Mouse (Mus musculus): ENCODE measurements at regions not wholly inside any gene's neighbourhood (a gene's known extent, or its start where the extent isn't known, plus 50 kb on each side); places are given as distances from the start of the nearest gene placed in this dataset.

DNA sequence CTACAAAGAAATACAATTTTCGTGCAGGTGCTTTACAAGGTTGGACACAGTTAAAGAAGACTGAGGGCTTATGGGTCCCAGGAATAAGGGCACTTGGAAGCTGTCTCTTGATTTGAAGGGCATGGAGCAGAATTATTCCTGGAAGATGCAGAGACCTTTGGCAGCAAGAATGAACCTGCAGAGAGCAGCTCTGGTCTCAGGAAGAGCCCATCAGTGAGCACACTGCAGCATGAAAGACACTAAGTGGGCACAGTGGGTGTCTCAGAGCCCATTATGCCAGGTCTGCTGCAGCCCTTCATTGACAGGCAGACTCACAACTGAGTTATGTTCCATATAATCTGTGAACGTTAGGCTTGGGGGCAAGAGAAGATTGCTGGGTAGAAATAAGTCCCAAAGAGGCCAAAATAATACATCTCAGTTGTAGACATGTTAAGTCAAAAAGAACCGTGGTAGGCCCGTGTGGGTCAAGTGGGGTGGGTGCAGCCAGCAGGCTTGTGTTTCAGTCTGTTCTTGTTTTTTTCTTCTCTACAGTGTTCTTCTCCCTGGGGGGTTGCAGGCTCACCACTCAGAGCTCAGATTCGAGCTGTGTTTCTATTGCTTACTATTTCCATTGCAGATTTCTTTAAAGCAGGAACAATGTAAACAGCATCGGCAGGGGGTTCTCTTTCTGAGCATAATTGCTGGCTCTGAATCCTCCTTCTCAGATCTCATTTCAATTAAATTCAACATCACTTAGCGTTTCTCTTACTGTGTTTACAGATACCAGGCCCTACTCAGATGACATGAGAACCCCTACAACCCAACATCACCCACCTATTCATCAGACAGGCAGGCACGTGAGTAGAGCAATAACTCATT is 347.1 kb downstream of the Med10 start:
- no peak for ATAC-seq
- Histone ChIP-seq H3K4me2 (no peak overlapping the region), H3K4me3 (no peak overlapping the region), H3K4me1 (no peaks in the 10 kb centered on the region), H3K9ac (no peak overlapping the region), H3K27me3 (replicated peaks) (no peaks in the 10 kb centered on the region), H3K36me3 (no peaks in the 10 kb centered on the region), H3K27ac (no peak overlapping the region), H3K9me3 (replicated peaks) (no peaks in the 10 kb centered on the region)
- 39% methylated on average over 8 of the region's 8 CpGs for WGBS (ENCODE audit: insufficient replicate concordance)

DNA sequence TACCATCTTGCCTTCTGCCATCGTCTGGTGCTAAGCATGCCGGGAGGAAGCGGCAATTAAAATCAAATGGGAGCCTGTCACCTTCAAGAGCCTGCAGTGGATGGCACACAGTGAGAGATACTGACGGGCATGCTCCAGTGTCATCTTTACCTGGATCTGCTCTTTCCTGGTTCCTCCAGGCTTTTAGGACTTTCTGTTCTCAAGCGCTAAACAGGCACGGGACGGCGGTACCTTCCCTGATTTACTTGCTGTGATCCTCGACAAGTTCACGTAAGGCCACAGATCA is 347.6 kb downstream of the Med10 start:
- 54% methylated on average over 10 of the region's 10 CpGs for WGBS (ENCODE audit: insufficient replicate concordance)
- Histone ChIP-seq H3K27me3 (replicated peaks) (no peaks in the 10 kb centered on the region), H3K4me3 (no peak overlapping the region), H3K9me3 (replicated peaks) (no peaks in the 10 kb centered on the region), H3K27ac (no peak overlapping the region), H3K36me3 (no peaks in the 10 kb centered on the region), H3K4me1 (no peaks in the 10 kb centered on the region), H3K9ac (no peak overlapping the region), H3K4me2 (no peak overlapping the region)
- no peak for ATAC-seq

DNA sequence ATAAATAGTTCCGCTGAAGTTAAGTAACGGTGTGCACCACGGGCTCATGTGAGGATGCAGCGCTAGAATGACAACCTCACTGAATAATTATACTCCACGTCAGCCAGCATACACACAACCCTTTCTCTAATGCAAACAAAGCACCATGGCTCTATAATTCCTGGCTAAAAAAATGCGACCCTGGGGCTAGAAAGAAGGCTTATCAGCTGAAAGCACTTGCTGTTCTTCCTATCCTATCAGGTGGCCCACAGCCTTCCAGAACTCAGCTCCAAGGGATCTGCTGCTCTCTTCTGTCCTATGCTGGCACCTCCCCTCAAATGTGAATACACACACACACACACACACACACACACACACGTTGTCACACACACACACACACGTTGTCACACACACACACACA is 350.9 kb downstream of the Med10 start:
- Histone ChIP-seq H3K9ac (no peak overlapping the region), H3K4me3 (no peak overlapping the region), H3K4me1 (no peaks in the 10 kb centered on the region), H3K36me3 (no peaks in the 10 kb centered on the region), H3K27ac (no peak overlapping the region), H3K4me2 (no peak overlapping the region), H3K27me3 (replicated peaks) (no peaks in the 10 kb centered on the region), H3K9me3 (replicated peaks) (no peaks in the 10 kb centered on the region)
- 53% methylated on average over 8 of the region's 8 CpGs for WGBS (ENCODE audit: insufficient replicate concordance)
- ATAC-seq = no peak

DNA sequence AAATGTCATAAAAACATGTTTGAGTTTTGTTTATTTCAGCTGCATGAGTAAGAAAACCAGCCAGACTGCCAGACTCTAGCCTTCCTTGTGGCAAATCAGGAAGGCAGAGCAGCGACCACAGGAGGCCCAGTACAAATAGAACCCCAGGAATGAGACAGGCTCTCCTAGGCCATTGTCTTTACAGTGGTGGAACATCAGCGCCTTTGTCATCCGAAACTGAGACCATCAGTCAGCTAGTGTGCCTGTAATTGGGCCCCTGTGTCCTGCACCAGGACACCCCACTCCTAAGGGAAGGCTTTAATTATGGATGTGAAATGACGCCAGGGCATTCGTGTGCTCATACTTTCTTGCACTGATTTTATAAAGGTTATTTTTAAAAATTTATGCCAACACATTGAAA is 353.4 kb downstream of the Med10 start:
- ATAC-seq = no peak
- Histone ChIP-seq H3K9ac (no peak overlapping the region), H3K4me2 (no peak overlapping the region), H3K36me3 (no peaks in the 10 kb centered on the region), H3K4me3 (no peak overlapping the region), H3K4me1 (no peaks in the 10 kb centered on the region), H3K27me3 (replicated peaks) (no peaks in the 10 kb centered on the region), H3K27ac (no peak overlapping the region), H3K9me3 (replicated peaks) (no peaks in the 10 kb centered on the region)
- WGBS (ENCODE audit: insufficient replicate concordance) = 74% methylated on average over 5 of the region's 5 CpGs

DNA sequence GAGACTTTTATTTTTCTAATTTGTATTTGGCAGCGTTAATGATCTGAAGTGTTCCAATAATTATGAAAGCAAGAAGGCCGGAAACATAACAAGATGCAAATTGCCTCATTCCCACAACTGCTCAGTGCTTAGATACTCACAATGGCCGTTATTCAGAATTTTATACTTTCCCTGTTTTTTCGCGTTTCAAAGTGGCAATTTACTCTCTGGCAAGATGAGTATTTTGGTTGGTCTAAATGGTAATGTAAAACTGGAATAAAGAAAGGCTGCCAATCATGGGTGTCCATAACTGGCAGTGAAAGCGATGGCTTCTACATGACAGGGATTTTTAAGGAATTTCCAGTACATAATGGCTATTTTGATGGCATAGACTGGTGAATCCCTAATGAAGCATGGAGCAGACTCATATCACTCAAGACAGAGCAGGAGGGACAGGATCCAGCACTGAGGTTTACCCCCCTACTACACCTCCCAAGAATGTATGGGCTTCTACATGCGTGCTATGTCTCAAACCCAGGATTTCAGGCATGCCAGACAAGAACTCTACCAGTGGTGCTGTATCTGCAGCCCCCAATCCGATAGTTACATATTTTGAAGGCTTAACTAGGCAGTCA is 354.9 kb downstream of the Med10 start:
- Histone ChIP-seq H3K36me3 (no peaks in the 10 kb centered on the region), H3K27me3 (replicated peaks) (no peaks in the 10 kb centered on the region), H3K4me3 (no peak overlapping the region), H3K9ac (no peak overlapping the region), H3K4me1 (no peaks in the 10 kb centered on the region), H3K4me2 (no peak overlapping the region), H3K27ac (no peak overlapping the region), H3K9me3 (replicated peaks) (no peaks in the 10 kb centered on the region)
- 70% methylated on average over 8 of the region's 8 CpGs for WGBS (ENCODE audit: insufficient replicate concordance)
- ATAC-seq = no peak

DNA sequence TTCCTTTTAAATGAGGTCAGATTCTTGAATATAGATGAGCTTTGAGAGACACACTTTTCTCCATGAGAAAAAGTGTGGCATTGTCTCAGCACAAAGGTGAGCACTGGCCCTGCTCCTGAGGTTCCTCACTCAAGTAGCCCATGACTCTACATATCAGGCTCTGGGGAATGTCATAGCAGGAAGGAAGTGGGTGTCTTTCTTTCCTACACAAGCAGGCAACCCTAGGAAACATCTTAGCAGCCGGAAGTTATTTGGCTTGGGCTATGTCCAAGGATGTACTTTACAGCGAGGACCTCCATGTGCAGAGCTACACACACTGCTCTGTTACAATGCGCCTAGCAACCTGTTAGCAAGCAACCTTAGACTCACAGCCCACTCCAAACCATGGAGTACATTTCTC is 356.9 kb downstream of the Med10 start:
- 42% methylated on average over 3 of the region's 3 CpGs for WGBS (ENCODE audit: insufficient replicate concordance)
- Histone ChIP-seq H3K9ac (no peak overlapping the region), H3K36me3 (no peaks in the 10 kb centered on the region), H3K27me3 (replicated peaks) (no peaks in the 10 kb centered on the region), H3K27ac (no peak overlapping the region), H3K4me1 (no peaks in the 10 kb centered on the region), H3K4me3 (no peak overlapping the region), H3K9me3 (replicated peaks) (no peaks in the 10 kb centered on the region), H3K4me2 (no peak overlapping the region)
- no peak for ATAC-seq

DNA sequence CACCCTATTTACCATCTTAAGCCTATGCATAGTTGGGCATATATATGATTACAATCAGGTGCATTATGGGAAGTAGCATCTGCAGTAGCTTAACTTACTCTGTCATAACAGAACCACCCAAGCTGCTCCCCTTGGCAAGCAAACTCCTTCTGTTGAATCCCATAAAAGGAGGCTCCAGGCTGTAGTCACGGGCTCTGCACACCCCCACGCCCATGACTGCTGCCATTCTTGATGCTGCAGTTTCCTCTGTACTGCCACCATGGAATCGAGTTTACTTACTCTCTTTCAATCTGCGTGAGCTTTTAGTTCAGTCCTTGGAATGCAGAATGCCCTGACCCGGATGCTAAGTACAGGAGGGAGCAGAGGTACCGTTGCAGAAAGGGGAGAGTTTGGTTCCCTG is 357.4 kb downstream of the Med10 start:
- no peaks in the 10 kb centered on the region for H3K36me3 ChIP-seq
- H3K27me3 ChIP-seq (replicated peaks) = no peaks in the 10 kb centered on the region
- H3K4me3 ChIP-seq = no peak overlapping the region
- H3K27ac ChIP-seq = no peak overlapping the region
- no peak overlapping the region for H3K4me2 ChIP-seq
- no peak overlapping the region for H3K9ac ChIP-seq
- no peaks in the 10 kb centered on the region for H3K4me1 ChIP-seq
- ATAC-seq = no peak
- H3K9me3 ChIP-seq (replicated peaks) = no peaks in the 10 kb centered on the region
- WGBS (ENCODE audit: insufficient replicate concordance) = 66% methylated on average over 6 of the region's 6 CpGs

DNA sequence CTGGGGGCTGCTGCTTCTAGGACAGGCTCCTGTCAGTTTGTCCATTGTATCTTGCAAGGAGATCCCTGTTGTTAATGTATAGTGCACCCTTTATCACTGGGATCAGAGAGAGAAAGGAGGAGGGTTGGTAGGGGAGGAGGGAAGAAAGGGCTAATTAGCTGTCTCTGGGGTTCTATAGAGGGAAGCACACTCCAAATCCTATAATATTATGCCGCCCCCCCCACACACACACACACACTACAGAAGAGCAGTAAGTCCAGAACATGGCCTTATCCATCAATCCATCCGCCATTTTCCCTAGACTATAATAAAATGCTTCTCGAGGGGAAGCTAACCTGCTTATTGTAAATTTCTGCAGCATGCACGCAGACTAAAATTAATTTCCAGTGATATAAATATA is 359.9 kb downstream of the Med10 start:
- no peak overlapping the region for H3K27ac ChIP-seq
- no peaks in the 10 kb centered on the region for H3K4me1 ChIP-seq
- H3K4me3 ChIP-seq = no peak overlapping the region
- no peaks in the 10 kb centered on the region for H3K36me3 ChIP-seq
- H3K27me3 ChIP-seq (replicated peaks) = no peaks in the 10 kb centered on the region
- WGBS (ENCODE audit: insufficient replicate concordance) = 64% methylated on average over 4 of the region's 4 CpGs
- no peak overlapping the region for H3K9ac ChIP-seq
- no peaks in the 10 kb centered on the region for H3K9me3 ChIP-seq (replicated peaks)
- H3K4me2 ChIP-seq = no peak overlapping the region
- no peak for ATAC-seq

DNA sequence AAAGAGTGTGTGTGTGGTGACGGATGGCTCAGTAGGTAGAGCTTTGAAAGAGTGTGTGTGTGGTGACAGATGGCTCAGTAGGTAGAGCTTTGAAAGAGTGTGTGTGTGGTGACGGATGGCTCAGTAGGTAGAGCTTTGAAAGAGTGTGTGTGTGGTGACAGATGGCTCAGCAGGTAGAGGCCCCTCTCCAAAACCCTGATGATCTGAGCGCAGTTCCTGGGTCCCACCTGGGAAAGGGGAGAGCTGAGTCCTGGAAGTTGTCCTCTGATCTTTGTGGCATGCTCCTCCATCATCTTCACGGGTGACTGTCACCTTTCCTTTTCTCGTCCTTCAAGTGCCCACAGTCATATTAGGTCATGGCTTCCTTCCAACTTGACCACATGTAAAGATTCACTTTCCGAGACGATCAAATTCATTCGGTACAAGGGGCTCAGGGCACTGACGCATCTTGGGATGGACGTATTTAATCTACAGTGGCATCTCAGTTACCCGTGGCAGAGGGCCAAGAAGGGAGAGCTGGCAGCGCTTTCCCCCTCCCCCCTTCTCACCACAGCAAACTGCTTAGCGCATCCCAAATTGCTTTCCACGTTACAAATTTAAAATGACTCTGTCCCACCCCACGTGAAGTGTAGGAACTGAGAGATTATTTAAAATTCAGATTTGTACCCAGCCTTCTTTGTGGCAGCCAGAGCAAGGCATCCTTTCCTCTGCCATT is 363.5 kb downstream of the Med10 start:
- Histone ChIP-seq H3K27ac (no peak overlapping the region), H3K9me3 (replicated peaks) (no peaks in the 10 kb centered on the region), H3K27me3 (replicated peaks) (no peaks in the 10 kb centered on the region), H3K9ac (no peak overlapping the region), H3K4me1 (no peaks in the 10 kb centered on the region), H3K36me3 (no peaks in the 10 kb centered on the region), H3K4me2 (no peak overlapping the region), H3K4me3 (no peak overlapping the region)
- no peak for ATAC-seq
- WGBS (ENCODE audit: insufficient replicate concordance) = 71% methylated on average over 15 of the region's 15 CpGs

DNA sequence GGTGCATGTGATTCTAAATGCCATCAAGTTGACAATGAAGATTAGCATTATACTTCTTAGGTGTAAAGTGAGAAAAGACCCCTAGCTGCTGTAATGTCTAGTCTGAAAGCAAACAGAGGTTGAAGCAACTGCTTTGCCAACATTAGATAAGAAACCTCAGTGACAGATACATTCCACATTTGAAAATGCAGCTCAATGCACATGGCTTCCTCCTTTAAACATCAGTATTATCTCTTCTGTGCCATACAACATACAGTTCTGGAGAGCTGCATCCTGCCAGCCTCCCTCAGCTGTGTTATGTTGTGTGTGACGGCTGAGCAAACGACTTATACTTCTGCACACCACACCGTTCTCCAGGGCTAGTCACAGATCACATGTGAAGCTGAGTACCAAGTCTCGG is 365.6 kb downstream of the Med10 start:
- Histone ChIP-seq H3K9me3 (replicated peaks) (no peaks in the 10 kb centered on the region), H3K27ac (no peak overlapping the region), H3K4me2 (no peak overlapping the region), H3K36me3 (no peaks in the 10 kb centered on the region), H3K9ac (no peak overlapping the region), H3K27me3 (replicated peaks) (no peaks in the 10 kb centered on the region), H3K4me1 (no peaks in the 10 kb centered on the region), H3K4me3 (no peak overlapping the region)
- WGBS (ENCODE audit: insufficient replicate concordance) = 34% methylated on average over 4 of the region's 4 CpGs
- ATAC-seq = no peak

DNA sequence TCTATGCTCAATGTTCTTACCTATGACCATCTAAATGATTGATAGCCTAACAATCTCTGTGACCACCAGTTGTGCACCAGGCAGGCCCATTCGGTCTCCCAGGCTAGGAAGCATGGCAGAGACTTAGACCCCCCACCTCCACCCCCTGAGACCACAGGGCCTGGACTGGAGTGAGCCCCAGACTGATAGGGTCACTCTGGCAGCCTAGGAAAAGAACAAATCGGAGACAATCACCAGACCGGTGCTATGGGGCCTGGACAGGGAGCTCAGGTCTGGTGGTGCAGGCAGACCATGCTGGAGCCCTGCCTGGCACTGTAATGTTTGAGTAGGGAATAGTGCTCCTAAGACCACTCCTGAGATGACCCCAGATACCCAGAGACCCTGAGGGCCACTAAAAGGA is 366.7 kb downstream of the Med10 start:
- no peaks in the 10 kb centered on the region for H3K27me3 ChIP-seq (replicated peaks)
- no peak overlapping the region for H3K4me3 ChIP-seq
- WGBS (ENCODE audit: insufficient replicate concordance) = 64% methylated on average over 3 of the region's 3 CpGs
- H3K9ac ChIP-seq = no peak overlapping the region
- no peak overlapping the region for H3K4me2 ChIP-seq
- H3K4me1 ChIP-seq = no peaks in the 10 kb centered on the region
- no peaks in the 10 kb centered on the region for H3K9me3 ChIP-seq (replicated peaks)
- no peaks in the 10 kb centered on the region for H3K36me3 ChIP-seq
- no peak for ATAC-seq
- no peak overlapping the region for H3K27ac ChIP-seq

DNA sequence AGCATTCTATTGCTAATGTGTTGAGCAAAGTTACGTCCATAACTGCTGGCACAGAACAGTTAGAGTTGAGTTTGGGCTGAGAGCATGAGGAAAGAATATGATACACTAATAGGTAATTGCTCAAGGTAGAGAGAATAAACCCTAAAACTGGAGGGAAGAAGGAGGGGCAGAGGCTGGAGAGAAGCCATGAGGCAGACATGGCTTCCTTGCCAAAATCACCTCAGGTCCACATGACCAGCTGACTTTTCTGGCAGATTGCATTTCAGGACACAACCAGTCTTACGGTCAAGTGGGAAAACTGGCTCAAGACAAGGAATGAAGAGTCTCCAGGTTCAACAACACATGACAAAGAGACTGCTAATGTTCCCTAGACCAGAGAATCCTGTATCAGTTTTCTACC is 374.9 kb downstream of the Med10 start:
- WGBS (ENCODE audit: insufficient replicate concordance) = 77% methylated on average over 2 of the region's 2 CpGs

More for the DNA sequence above, 374.9 kb downstream of the Med10 start:
- no peak overlapping the region for H3K9ac ChIP-seq
- no peak for ATAC-seq
- H3K4me2 ChIP-seq = no peak overlapping the region
- H3K36me3 ChIP-seq = no peaks in the 10 kb centered on the region
- H3K9me3 ChIP-seq (replicated peaks) = no peaks in the 10 kb centered on the region
- H3K27ac ChIP-seq = no peak overlapping the region
- no peaks in the 10 kb centered on the region for H3K27me3 ChIP-seq (replicated peaks)
- no peaks in the 10 kb centered on the region for H3K4me1 ChIP-seq
- no peak overlapping the region for H3K4me3 ChIP-seq
